Mouse (Mus musculus): Measurements from ENCODE around the gene Scgb2a2. TPM values are rescaled to one million over a fixed set of nuclear protein-coding genes. Genes with fewer than 3 reads are reported as not detected.
A peak's percentile ranks its signal among the peaks of the same experiment; 100 is the strongest.

Gene Scgb2a2
- polyA plus RNA-seq, 1 experiment from 2014 or later: not detected

- H3K4me2 ChIP-seq (ENCODE audit: low read length): no peak overlapping the region
- H3K27me3 ChIP-seq (ENCODE audit: insufficient read depth, low read length): no peaks in the 10 kb centered on the region
- no peak overlapping the region for H3K27ac ChIP-seq
- H3K36me3 ChIP-seq (ENCODE audit: insufficient read depth, low read length): no peaks in the 10 kb centered on the region
- H3K4me3 ChIP-seq (replicated peaks; ENCODE audit: low read depth, low read length): no peak overlapping the region
- TF ChIP-seq CTCF (IDR thresholded peaks at IDR 0.05; ENCODE audit: low read depth): no peak
- no peaks in the 10 kb centered on the region for H3K4me1 ChIP-seq (replicated peaks; ENCODE audit: insufficient read depth, low read length)
- no peak overlapping the region for H3K9ac ChIP-seq (ENCODE audit: low read depth, low read length)
- DNase-seq (ENCODE audit: low spot score): no peak
- ATAC-seq (replicated peaks; ENCODE audit: low FRiP score, low read depth): no peak
- no peaks in the 10 kb centered on the region for H3K9me3 ChIP-seq (replicated peaks; ENCODE audit: low read length)
Observed at GRCm38 (mm10) chr19:9865466-9865865, 18.1 kb downstream of the Scgb2a2 start.

GRCm38 (mm10) chr19:9878186-9878835, 30.9 kb downstream of the Scgb2a2 start:
- Histone ChIP-seq H3K36me3 (ENCODE audit: insufficient read depth, low read length) (peaks cover 64% of the 10 kb centered on the region), H3K4me1 (replicated peaks; ENCODE audit: insufficient read depth, low read length) (no peaks in the 10 kb centered on the region), H3K27ac (no peak overlapping the region), H3K4me2 (ENCODE audit: low read length) (no peak overlapping the region), H3K9ac (ENCODE audit: low read depth, low read length) (no peak overlapping the region), H3K27me3 (ENCODE audit: insufficient read depth, low read length) (no peaks in the 10 kb centered on the region), H3K4me3 (replicated peaks; ENCODE audit: low read depth, low read length) (no peak overlapping the region), H3K9me3 (replicated peaks; ENCODE audit: low read length) (no peaks in the 10 kb centered on the region)
- TF ChIP-seq CTCF (IDR thresholded peaks at IDR 0.05; ENCODE audit: low read depth): no peak
- 96% methylated on average over 20 of the region's 20 CpGs for WGBS
- ATAC-seq (replicated peaks; ENCODE audit: low FRiP score, low read depth) (no peak), DNase-seq (ENCODE audit: low spot score) (no peak)

GRCm38 (mm10) chr19:9886348-9886747, 39.0 kb downstream of the Scgb2a2 start:
- no peak for TF ChIP-seq CTCF (IDR thresholded peaks at IDR 0.05; ENCODE audit: low read depth)

GRCm38 (mm10) chr19:9886771-9887170, 39.4 kb downstream of the Scgb2a2 start:
- Histone ChIP-seq H3K4me3 (replicated peaks; ENCODE audit: low read depth, low read length) (no peak overlapping the region), H3K9ac (ENCODE audit: low read depth, low read length) (no peak overlapping the region), H3K4me1 (replicated peaks; ENCODE audit: insufficient read depth, low read length) (no peaks in the 10 kb centered on the region), H3K27ac (no peak overlapping the region), H3K4me2 (ENCODE audit: low read length) (no peak overlapping the region), H3K9me3 (replicated peaks; ENCODE audit: low read length) (no peaks in the 10 kb centered on the region), H3K36me3 (ENCODE audit: insufficient read depth, low read length) (peaks cover 58% of the 10 kb centered on the region), H3K27me3 (ENCODE audit: insufficient read depth, low read length) (no peaks in the 10 kb centered on the region)
- 95% methylated on average over 8 of the region's 8 CpGs for WGBS
- DNase-seq (ENCODE audit: low spot score) (no peak), ATAC-seq (replicated peaks; ENCODE audit: low FRiP score, low read depth) (no peak)
- TF ChIP-seq CTCF (IDR thresholded peaks at IDR 0.05; ENCODE audit: low read depth): no peak

More at GRCm38 (mm10) chr19:9886348-9886747, 39.0 kb downstream of the Scgb2a2 start:
- H3K36me3 ChIP-seq (ENCODE audit: insufficient read depth, low read length): peaks cover 62% of the 10 kb centered on the region
- no peaks in the 10 kb centered on the region for H3K27me3 ChIP-seq (ENCODE audit: insufficient read depth, low read length)
- ATAC-seq (replicated peaks; ENCODE audit: low FRiP score, low read depth) (no peak), DNase-seq (ENCODE audit: low spot score) (no peak)
- H3K4me3 ChIP-seq (replicated peaks; ENCODE audit: low read depth, low read length): no peak overlapping the region
- no peak overlapping the region for H3K4me2 ChIP-seq (ENCODE audit: low read length)
- H3K9ac ChIP-seq (ENCODE audit: low read depth, low read length): no peak overlapping the region
- H3K27ac ChIP-seq: no peak overlapping the region
- no peaks in the 10 kb centered on the region for H3K9me3 ChIP-seq (replicated peaks; ENCODE audit: low read length)
- WGBS: 84% methylated on average over 1 of the region's 1 CpGs
- H3K4me1 ChIP-seq (replicated peaks; ENCODE audit: insufficient read depth, low read length): no peaks in the 10 kb centered on the region

GRCm38 (mm10) chr19:9896067-9896466, 48.7 kb downstream of the Scgb2a2 start:
- DNase-seq (ENCODE audit: low spot score) (no peak), ATAC-seq (replicated peaks; ENCODE audit: low FRiP score, low read depth) (no peak)
- H3K27me3 ChIP-seq (ENCODE audit: insufficient read depth, low read length): no peaks in the 10 kb centered on the region
- H3K4me3 ChIP-seq (replicated peaks; ENCODE audit: low read depth, low read length): no peak overlapping the region
- peaks cover 19% of the 10 kb centered on the region for H3K4me1 ChIP-seq (replicated peaks; ENCODE audit: insufficient read depth, low read length)
- no peaks in the 10 kb centered on the region for H3K9me3 ChIP-seq (replicated peaks; ENCODE audit: low read length)
- peaks cover 24% of the 10 kb centered on the region for H3K36me3 ChIP-seq (ENCODE audit: insufficient read depth, low read length)
- 68% methylated on average over 5 of the region's 5 CpGs for WGBS
- no peak overlapping the region for H3K4me2 ChIP-seq (ENCODE audit: low read length)
- H3K9ac ChIP-seq (ENCODE audit: low read depth, low read length): no peak overlapping the region
- no peak for TF ChIP-seq CTCF (IDR thresholded peaks at IDR 0.05; ENCODE audit: low read depth)
- no peak overlapping the region for H3K27ac ChIP-seq

GRCm38 (mm10) chr19:9898339-9899066, 51.1 kb downstream of the Scgb2a2 start:
- WGBS: 11% methylated on average over 17 of the region's 17 CpGs
- ATAC-seq (replicated peaks; ENCODE audit: low FRiP score, low read depth): no peak
- DNase-seq (ENCODE audit: low spot score): peak; percentile 37

More at GRCm38 (mm10) chr19:9898339-9899066, 51.1 kb downstream of the Scgb2a2 start:
- no peaks in the 10 kb centered on the region for H3K9me3 ChIP-seq (replicated peaks; ENCODE audit: low read length)
- H3K9ac ChIP-seq (ENCODE audit: low read depth, low read length): peak overlapping the region; percentile 85
- TF ChIP-seq CTCF (IDR thresholded peaks at IDR 0.05; ENCODE audit: low read depth): no peak
- H3K4me3 ChIP-seq (replicated peaks; ENCODE audit: low read depth, low read length): peak overlapping the region; percentile 89
- H3K36me3 ChIP-seq (ENCODE audit: insufficient read depth, low read length): peaks cover 13% of the 10 kb centered on the region
- peak overlapping the region; percentile 92 for H3K4me2 ChIP-seq (ENCODE audit: low read length)
- peaks cover 19% of the 10 kb centered on the region for H3K4me1 ChIP-seq (replicated peaks; ENCODE audit: insufficient read depth, low read length)
- H3K27ac ChIP-seq: peak overlapping the region; percentile 77; the same call in 1 of the 2 replicates
- H3K27me3 ChIP-seq (ENCODE audit: insufficient read depth, low read length): no peaks in the 10 kb centered on the region
